Mouse (Mus musculus) E14TG2a.4 (cell line): ENCODE results near the gene Nkx6-2.

Experiments used
- CTCF ChIP-seq: conservative IDR thresholded peaks from 2 replicates; pipeline ENCODE4 v1.5.1; 2014; ENCODE audit warnings: low read length
- NANOG ChIP-seq: IDR thresholded peaks from 2 replicates; pipeline ENCODE4 v1.6.1; 2014; ENCODE audit warnings: borderline replicate concordance, low read length, mixed read lengths

GRCm38 (mm10) chr7:139591311-139591710 lies 8.7 kb upstream of the Nkx6-2 start:
- TF ChIP-seq CTCF (no peak), NANOG (no peak)
